Mouse (Mus musculus): ENCODE measurements around the gene Raver2. TPM values are rescaled to one million over a fixed set of nuclear protein-coding genes. Genes with fewer than 3 reads are reported as not detected.

Gene Raver2
- total RNA-seq (2021) = 10 to 100 TPM; 18.3 to 18.6 TPM
- long read RNA-seq, experiment 1, full-length matches to known transcripts = 10 of 13 reads
- long read RNA-seq, experiment 1, partial matches to known transcripts = 1 of 13 reads
- long read RNA-seq, experiment 1, other reads (novel, unspliced or antisense) = 2 of 13 reads
- long read RNA-seq, experiment 2, full-length matches to known transcripts = 13 of 18 reads
- long read RNA-seq, experiment 2, partial matches to known transcripts = 3 of 18 reads
- long read RNA-seq, experiment 2, other reads (novel, unspliced or antisense) = 2 of 18 reads

- peak; percentile 34 to 52 for DNase-seq (ENCODE audit: low spot score in 2 of 2)
Measured at GRCm38 (mm10) chr4:101068786-101069153, at the start of gene Raver2. Raver2 (plus strand) TSS chr4:101068983.

- DNase-seq (ENCODE audit: low spot score in 2 of 2) = no peak
Measured at GRCm38 (mm10) chr4:101020596-101020995, 48.2 kb upstream of the Raver2 start, which contains the start of gene Gm10577. Gm10577 (minus strand) TSS chr4:101020696.

GRCm38 (mm10) chr4:101026566-101026965 lies 42.2 kb upstream of the Raver2 start:
- DNase-seq (ENCODE audit: low spot score in 2 of 2) = peak; percentile 12 to 28

GRCm38 (mm10) chr4:101026995-101027394 lies 41.8 kb upstream of the Raver2 start:
- peak in 1 of 2 experiments; percentile 11 for DNase-seq (ENCODE audit: low spot score in 2 of 2)

DNA sequence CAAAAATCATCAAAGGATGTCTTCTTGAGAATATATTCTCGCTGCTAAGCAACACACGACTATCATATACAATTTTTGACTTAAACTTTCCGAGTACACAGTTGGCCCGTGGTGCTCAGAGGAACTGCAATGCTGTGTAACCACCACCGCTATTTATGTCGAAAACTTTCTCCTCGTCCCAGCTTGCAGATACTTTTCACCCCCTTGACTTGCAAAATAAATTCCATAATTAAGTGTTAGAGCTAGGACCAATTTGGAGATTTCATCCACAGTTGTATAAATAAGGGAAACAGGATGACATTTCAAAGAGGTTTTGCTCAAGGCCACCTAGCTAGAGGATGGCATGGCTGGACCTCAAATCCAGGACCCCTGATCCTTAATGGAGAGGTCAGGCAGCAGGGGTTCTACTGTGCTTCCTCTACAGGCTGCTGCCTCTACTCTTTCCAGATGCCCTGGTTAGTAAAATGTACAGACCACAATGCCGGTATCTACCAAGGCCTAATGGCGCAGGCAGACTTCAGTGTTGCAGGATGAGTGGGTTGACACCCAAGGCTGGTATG lies 40.9 kb upstream of the Raver2 start:
- no peak for DNase-seq (ENCODE audit: low spot score in 2 of 2)

DNA sequence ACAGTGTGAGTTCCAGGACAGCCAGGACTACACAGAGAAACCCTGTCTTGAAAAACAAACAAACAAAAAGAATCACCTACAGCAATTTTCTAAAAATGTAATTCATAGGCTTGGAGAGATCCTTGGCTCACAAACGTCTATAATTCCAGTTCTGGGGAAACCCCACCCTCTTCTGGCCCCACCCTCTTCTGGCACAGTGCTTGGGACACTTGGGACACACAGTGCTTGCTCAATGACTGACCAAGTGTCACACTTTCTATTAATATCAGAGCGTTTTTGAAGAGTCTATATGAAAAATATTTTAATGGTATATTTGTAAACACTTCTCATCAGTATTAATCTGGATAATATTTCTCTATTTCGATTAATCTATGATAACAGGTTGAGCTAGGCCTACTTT lies 35.7 kb upstream of the Raver2 start:
- no peak for DNase-seq (ENCODE audit: low spot score in 2 of 2)

GRCm38 (mm10) chr4:101035131-101035530 lies 33.7 kb upstream of the Raver2 start:
- DNase-seq (ENCODE audit: low spot score in 2 of 2) = no peak

- DNase-seq (ENCODE audit: low spot score in 2 of 2) = peak; percentile 47 to 60
Measured at GRCm38 (mm10) chr4:101037156-101037555, 31.6 kb upstream of the Raver2 start.

- no peak for DNase-seq (ENCODE audit: low spot score in 2 of 2)
Measured at GRCm38 (mm10) chr4:101043691-101044090, 25.1 kb upstream of the Raver2 start.

GRCm38 (mm10) chr4:101044149-101044548 lies 24.6 kb upstream of the Raver2 start:
- DNase-seq (ENCODE audit: low spot score in 2 of 2) = no peak

DNA sequence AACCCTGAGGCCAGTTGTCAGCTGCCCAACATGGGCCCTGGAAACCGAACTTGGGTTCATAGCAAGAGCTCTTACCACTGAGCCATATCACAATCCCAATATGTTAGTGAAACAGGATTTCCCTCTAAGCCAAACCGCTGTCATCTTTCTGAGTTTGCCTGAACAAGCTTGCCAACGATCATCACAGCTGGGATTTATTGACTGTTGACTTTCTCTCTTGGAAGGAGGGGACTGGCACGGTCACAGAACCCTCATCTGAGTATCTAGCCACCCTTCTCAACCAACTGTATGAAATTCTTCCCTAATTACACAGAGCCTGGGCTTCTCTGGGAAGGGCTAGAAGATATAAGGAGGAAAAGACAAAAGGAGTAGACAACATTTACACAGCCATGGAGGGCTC lies 22.2 kb upstream of the Raver2 start:
- DNase-seq (ENCODE audit: low spot score in 2 of 2) = no peak

DNA sequence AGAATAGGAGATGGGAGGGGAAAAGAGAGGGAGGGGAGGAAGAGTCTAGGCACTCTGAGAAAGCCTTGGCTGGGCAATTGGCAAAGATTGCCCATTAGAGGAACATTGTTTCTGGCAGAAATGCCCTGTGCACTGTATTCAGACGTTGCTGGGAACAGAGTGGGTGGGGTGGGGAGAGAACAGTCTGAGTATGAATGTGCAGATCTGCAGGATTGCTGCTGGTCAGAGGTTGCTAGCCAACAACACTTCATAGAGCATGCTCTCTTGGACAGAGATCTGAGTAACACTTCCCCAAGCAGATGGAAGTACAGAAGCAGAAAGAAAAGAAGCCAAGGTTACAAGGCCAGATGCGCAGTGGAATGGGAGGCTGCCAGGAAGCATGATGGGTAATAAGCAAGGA lies 6.6 kb upstream of the Raver2 start:
- DNase-seq (ENCODE audit: low spot score in 2 of 2) = no peak

GRCm38 (mm10) chr4:101066401-101066800 lies 2.4 kb upstream of the Raver2 start:
- no peak for DNase-seq (ENCODE audit: low spot score in 2 of 2)

DNA sequence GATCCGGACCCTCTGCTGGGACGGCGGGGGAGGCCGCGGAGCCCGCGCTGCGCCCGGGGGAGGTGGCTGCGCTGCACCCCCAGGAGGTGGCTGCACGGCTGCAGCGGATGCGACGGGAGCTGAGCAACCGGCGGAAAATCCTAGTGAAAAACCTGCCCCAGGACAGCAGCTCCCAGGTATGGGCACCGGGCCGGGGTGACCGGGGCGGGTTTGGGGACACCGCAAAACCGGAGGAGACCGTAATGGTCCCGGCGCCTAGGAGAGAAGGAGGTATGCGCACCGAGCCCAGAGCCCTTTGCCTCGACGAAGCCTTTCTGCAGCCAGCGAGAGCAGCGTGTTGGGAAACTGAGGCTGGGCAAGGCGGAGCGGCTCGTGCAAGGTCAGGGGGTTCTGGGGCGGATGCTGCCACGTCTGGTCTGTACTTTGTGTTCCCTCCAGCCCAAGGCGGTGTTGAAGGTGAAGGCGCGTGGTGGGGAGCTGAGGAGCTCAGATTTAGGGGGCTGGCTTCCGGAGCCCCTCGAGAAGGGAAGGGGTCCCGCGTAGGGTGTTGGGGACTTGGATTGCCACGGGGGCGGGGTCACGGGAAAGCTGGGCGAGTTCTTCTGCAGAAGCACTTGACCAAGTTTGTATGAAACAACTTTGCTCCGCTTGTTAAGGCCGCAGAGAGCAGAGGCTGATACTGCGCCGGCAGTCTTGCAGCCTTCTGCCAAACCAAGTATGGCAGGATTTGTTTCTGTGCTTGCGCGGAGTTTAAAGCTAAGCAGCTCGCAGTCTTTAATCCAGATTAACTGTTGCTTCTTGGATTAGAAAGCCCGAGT lies 580 bp downstream of the Raver2 start:
- peak; percentile 13 to 16 for DNase-seq (ENCODE audit: low spot score in 2 of 2)

GRCm38 (mm10) chr4:101071570-101071969 lies 2.8 kb downstream of the Raver2 start:
- no peak for DNase-seq (ENCODE audit: low spot score in 2 of 2)

- no peak for DNase-seq (ENCODE audit: low spot score in 2 of 2)
Measured at GRCm38 (mm10) chr4:101076425-101076824, 7.6 kb downstream of the Raver2 start.

- DNase-seq (ENCODE audit: low spot score in 2 of 2) = no peak
Measured at GRCm38 (mm10) chr4:101080016-101080415, 11.2 kb downstream of the Raver2 start.

DNA sequence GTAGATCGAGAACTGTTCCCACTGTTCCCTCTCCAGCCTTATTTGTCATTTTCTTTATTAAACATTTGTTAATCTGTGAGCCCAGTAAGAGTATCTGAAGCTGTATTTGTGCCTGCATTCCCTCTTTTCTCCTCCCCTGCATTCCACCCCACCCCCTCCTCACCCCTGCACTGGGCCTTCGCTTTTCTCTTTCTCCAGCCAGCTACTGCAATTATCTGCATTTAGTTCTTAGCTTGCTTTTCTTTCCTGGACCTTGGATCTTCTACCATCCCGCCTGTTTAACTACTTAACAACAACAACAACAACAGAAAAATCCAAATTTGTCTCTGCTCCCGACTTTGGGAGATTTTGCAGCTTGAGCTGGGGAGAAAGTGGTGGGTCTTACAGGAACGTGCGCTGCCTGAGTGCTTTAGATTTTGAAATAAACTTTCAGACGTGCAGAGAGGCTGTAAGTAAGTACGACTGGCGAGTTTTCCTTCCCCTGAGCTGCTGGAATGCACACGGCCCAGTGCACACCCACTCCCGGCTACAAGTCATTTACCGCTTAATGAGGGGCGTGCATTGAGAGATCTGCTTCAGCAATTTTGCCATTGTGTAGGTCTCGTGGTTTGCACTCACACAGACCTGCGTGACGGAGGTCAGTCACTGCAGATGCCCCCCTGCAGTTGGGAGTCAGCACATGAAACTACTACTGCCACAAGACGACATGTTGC lies 13.5 kb downstream of the Raver2 start:
- no peak for DNase-seq (ENCODE audit: low spot score in 2 of 2)

- DNase-seq (ENCODE audit: low spot score in 2 of 2) = no peak
Measured at GRCm38 (mm10) chr4:101084863-101085262, 16.1 kb downstream of the Raver2 start.

DNA sequence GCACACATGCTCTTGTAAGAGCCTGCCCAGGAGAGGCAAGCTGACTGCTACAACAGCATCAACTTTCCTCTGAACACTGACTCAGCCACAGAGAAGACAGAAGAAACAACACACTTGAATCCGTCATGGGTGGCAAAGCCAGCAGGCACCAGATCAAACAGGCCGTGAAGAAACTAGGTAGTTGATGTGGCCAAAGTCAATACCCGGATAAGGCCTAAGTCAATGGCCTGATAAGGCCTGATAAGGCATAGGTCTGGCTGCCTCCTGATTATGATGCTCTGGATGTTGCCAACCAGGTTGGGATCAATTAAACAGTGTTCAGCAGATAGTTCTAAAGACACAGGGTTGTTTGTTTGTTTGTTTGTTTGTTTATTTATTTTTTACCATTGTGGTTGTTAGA lies 17.3 kb downstream of the Raver2 start:
- no peak for DNase-seq (ENCODE audit: low spot score in 2 of 2)

- peak; percentile 21 to 56 for DNase-seq (ENCODE audit: low spot score in 2 of 2)
Measured at GRCm38 (mm10) chr4:101087721-101088120, 18.9 kb downstream of the Raver2 start.

Data from left cerebral cortex, adult 18-20 months (tissue).